Mouse (Mus musculus) limb, embryonic 12.5 days (tissue): ENCODE measurements at regions not wholly inside any gene's neighbourhood (a gene's known extent, or its start where the extent isn't known, plus 50 kb on each side); places are given as distances from the start of the nearest gene placed in this dataset.

Experiments used
- ATAC-seq: fragments of 200-750 bp; cut with Nextera tagmentation; 2 replicates; pipeline ENCODE4 v1.8.0; 2017; ENCODE audit warnings: low read depth, moderate TSS enrichment; ENCODE audit not compliant: insufficient number of reproducible peaks, insufficient read depth, low FRiP score, low TSS enrichment
- H3K27ac ChIP-seq: fragments of 300-500 bp; sonication (generic); 2 replicates; pipeline ENCODE4 v1.5.1; 2016; ENCODE audit warnings: mild to moderate bottlenecking, moderate library complexity
- H3K27me3 ChIP-seq: fragments of 300-500 bp; sonication (generic); 2 replicates; pipeline ENCODE4 v1.6.1; 2016; ENCODE audit warnings: mild to moderate bottlenecking, moderate library complexity
- H3K36me3 ChIP-seq: fragments of 300-500 bp; sonication (generic); 2 replicates; pipeline ENCODE4 v1.6.1; 2016; ENCODE audit warnings: mild to moderate bottlenecking, moderate library complexity
- H3K4me1 ChIP-seq: fragments of 300-500 bp; sonication (generic); replicated peaks from 2 replicates; pipeline ENCODE4 v1.6.1; 2016
- H3K4me2 ChIP-seq: fragments of 300-500 bp; sonication (generic); 2 replicates; pipeline ENCODE4 v1.6.1; 2016; ENCODE audit warnings: mild to moderate bottlenecking, moderate library complexity
- H3K4me3 ChIP-seq: fragments of 300-500 bp; sonication (generic); replicated peaks from 2 replicates; pipeline ENCODE4 v1.5.1; 2016; ENCODE audit warnings: mild to moderate bottlenecking
- H3K9ac ChIP-seq: fragments of 300-500 bp; sonication (generic); replicated peaks from 2 replicates; pipeline ENCODE4 v1.6.1; 2016; ENCODE audit warnings: mild to moderate bottlenecking, moderate library complexity
- H3K9me3 ChIP-seq: fragments of 300-500 bp; sonication (generic); 2 replicates; pipeline ENCODE4 v1.6.1; 2016; ENCODE audit warnings: mild to moderate bottlenecking, moderate library complexity
- whole genome bisulfite sequencing: fragments of 180-500 bp; shearing (Covaris S2); methylation state at CpG from one replicate; pipeline ENCODE4 v1.1.7; 2016; 5-methylcytosine and 5-hydroxymethylcytosine counted together

- Histone ChIP-seq H3K9ac (no peak overlapping the region), H3K27me3 (no peaks in the 10 kb centered on the region), H3K36me3 (no peaks in the 10 kb centered on the region), H3K4me1 (no peaks in the 10 kb centered on the region), H3K27ac (no peak overlapping the region), H3K4me3 (no peak overlapping the region), H3K4me2 (no peak overlapping the region), H3K9me3 (no peaks in the 10 kb centered on the region)
- ATAC-seq: no peak
- WGBS: 35% methylated on average over 9 of the region's 9 CpGs
These were observed 356.3 kb upstream of the Got2 start for GRCm38 (mm10) chr8:96244549-96245152.

GRCm38 (mm10) chr8:96238406-96238805 lies 350.1 kb upstream of the Got2 start:
- Histone ChIP-seq H3K9me3 (no peaks in the 10 kb centered on the region), H3K4me3 (no peak overlapping the region), H3K9ac (no peak overlapping the region), H3K27me3 (no peaks in the 10 kb centered on the region), H3K27ac (no peak overlapping the region), H3K36me3 (no peaks in the 10 kb centered on the region), H3K4me1 (no peaks in the 10 kb centered on the region), H3K4me2 (no peak overlapping the region)
- no peak for ATAC-seq

GRCm38 (mm10) chr8:96237940-96238339 lies 349.6 kb upstream of the Got2 start:
- Histone ChIP-seq H3K9me3 (no peaks in the 10 kb centered on the region), H3K27me3 (no peaks in the 10 kb centered on the region), H3K4me1 (no peaks in the 10 kb centered on the region), H3K4me3 (no peak overlapping the region), H3K9ac (no peak overlapping the region), H3K36me3 (no peaks in the 10 kb centered on the region), H3K27ac (no peak overlapping the region), H3K4me2 (no peak overlapping the region)
- ATAC-seq: no peak
- 90% methylated on average over 3 of the region's 3 CpGs for WGBS

- H3K9ac ChIP-seq: no peak overlapping the region
- H3K27ac ChIP-seq: no peak overlapping the region
- no peak for ATAC-seq
- no peak overlapping the region for H3K4me2 ChIP-seq
- no peaks in the 10 kb centered on the region for H3K36me3 ChIP-seq
- H3K27me3 ChIP-seq: no peaks in the 10 kb centered on the region
- no peaks in the 10 kb centered on the region for H3K9me3 ChIP-seq
- WGBS: 40% methylated on average over 4 of the region's 4 CpGs
- H3K4me1 ChIP-seq: no peaks in the 10 kb centered on the region
- H3K4me3 ChIP-seq: no peak overlapping the region
These were observed 342.1 kb upstream of the Got2 start for GRCm38 (mm10) chr8:96230412-96230811.
